Mouse (Mus musculus) myocyte (in vitro differentiated cells): ENCODE measurements at regions not wholly inside any gene's neighbourhood (a gene's known extent, or its start where the extent isn't known, plus 50 kb on each side); places are given as distances from the start of the nearest gene placed in this dataset.

ENCODE experiments used
- MYOD1 ChIP-seq, 3 experiments: IDR thresholded peaks; one replicate each; pipeline ENCODE4 v1.6.1; 2011; ENCODE audit warnings: control low read depth in 2 of 3, low read depth in 2 of 3, mild to moderate bottlenecking in 2 of 3, moderate library complexity in 1 of 3; ENCODE audit not compliant: insufficient read length in 2 of 3, control insufficient read depth in 1 of 3
- MYOG ChIP-seq, 3 experiments: IDR thresholded peaks; one replicate each; pipeline ENCODE4 v1.6.1; 2011; ENCODE audit warnings: control low read depth in 2 of 3, low read depth in 2 of 3, mild to moderate bottlenecking in 2 of 3; ENCODE audit not compliant: insufficient read length in 2 of 3, control insufficient read depth in 1 of 3, insufficient read depth in 1 of 3
- POLR2A ChIP-seq: IDR thresholded peaks from one replicate; pipeline ENCODE4 v1.6.1; 2011; ENCODE audit warnings: low read depth, mild to moderate bottlenecking, control low read depth, moderate library complexity; ENCODE audit not compliant: insufficient read length
- TCF3 ChIP-seq: IDR thresholded peaks from one replicate; pipeline ENCODE4 v1.6.1; 2011; ENCODE audit warnings: low read depth, control low read depth; ENCODE audit not compliant: insufficient read length

GRCm38 (mm10) chr7:117196611-117197010 is 184.2 kb upstream of the Xylt1 start:
- TF ChIP-seq MYOD1 (IDR thresholded peaks at IDR 0.05; ENCODE audit: control insufficient read depth in 1 of 3, insufficient read length in 2 of 3, low read depth in 2 of 3) (no peak), POLR2A (no peak), MYOG (IDR thresholded peaks at IDR 0.05; ENCODE audit: control insufficient read depth in 1 of 3, insufficient read depth in 1 of 3, insufficient read length in 2 of 3, low read depth in 2 of 3) (no peak), TCF3 (no peak)
